Mouse (Mus musculus) embryonic facial prominence, embryonic 12.5 days (tissue): ENCODE results near the gene Ireb2. TPM values are rescaled to one million over a fixed set of nuclear protein-coding genes. Genes with fewer than 3 reads are reported as not detected.
"Not testable (repeated sequence)": the region's sequence is repeated elsewhere in the genome, so short reads cannot be mapped to it uniquely, and the experiment has no call there.

Experiments used
- ATAC-seq: fragments of 200-750 bp; cut with Nextera tagmentation; 2 replicates; pipeline ENCODE4 v1.8.0; 2017; ENCODE audit not compliant: insufficient number of reproducible peaks, insufficient read depth, low FRiP score, low TSS enrichment
- H3K27ac ChIP-seq: fragments of 300-500 bp; sonication (generic); 2 replicates; pipeline ENCODE4 v1.5.1; 2016; ENCODE audit warnings: mild to moderate bottlenecking
- H3K27me3 ChIP-seq: fragments of 300-500 bp; sonication (generic); 2 replicates; pipeline ENCODE4 v1.6.1; 2016; ENCODE audit warnings: mild to moderate bottlenecking, moderate library complexity
- H3K36me3 ChIP-seq: fragments of 300-500 bp; sonication (generic); 2 replicates; pipeline ENCODE4 v1.6.1; 2016; ENCODE audit warnings: mild to moderate bottlenecking
- H3K4me1 ChIP-seq: fragments of 300-500 bp; sonication (generic); 2 replicates; pipeline ENCODE4 v1.6.1; 2016
- H3K4me2 ChIP-seq: fragments of 300-500 bp; sonication (generic); replicated peaks from 2 replicates; pipeline ENCODE4 v1.6.1; 2016; ENCODE audit warnings: mild to moderate bottlenecking, moderate library complexity
- H3K4me3 ChIP-seq: fragments of 300-500 bp; sonication (generic); 2 replicates; pipeline ENCODE4 v1.5.1; 2016; ENCODE audit warnings: mild to moderate bottlenecking
- H3K9ac ChIP-seq: fragments of 300-500 bp; sonication (generic); 2 replicates; pipeline ENCODE4 v1.6.1; 2016; ENCODE audit warnings: mild to moderate bottlenecking, moderate library complexity
- H3K9me3 ChIP-seq: fragments of 300-500 bp; sonication (generic); 2 replicates; pipeline ENCODE4 v1.6.1; 2016; ENCODE audit warnings: mild to moderate bottlenecking, moderate library complexity
- WGBS: fragments of 180-500 bp; shearing (Covaris S2); methylation state at CpG from one replicate; pipeline ENCODE4 v1.1.7; 2016; 5-methylcytosine and 5-hydroxymethylcytosine counted together
- polyA plus RNA-seq: library from polyadenylated mRNA; unstranded; fragments of >200 nt; fragmentation: Nextera tagmentation; extraction: Ambion mirVana; gene quantifications from 2 replicates; pipeline ENCODE4 v1.2.1, GENCODE M21; 2016

The Ireb2 gene
- polyA plus RNA-seq, result 50.0 and 50.7 TPM in 2 replicates

DNA sequence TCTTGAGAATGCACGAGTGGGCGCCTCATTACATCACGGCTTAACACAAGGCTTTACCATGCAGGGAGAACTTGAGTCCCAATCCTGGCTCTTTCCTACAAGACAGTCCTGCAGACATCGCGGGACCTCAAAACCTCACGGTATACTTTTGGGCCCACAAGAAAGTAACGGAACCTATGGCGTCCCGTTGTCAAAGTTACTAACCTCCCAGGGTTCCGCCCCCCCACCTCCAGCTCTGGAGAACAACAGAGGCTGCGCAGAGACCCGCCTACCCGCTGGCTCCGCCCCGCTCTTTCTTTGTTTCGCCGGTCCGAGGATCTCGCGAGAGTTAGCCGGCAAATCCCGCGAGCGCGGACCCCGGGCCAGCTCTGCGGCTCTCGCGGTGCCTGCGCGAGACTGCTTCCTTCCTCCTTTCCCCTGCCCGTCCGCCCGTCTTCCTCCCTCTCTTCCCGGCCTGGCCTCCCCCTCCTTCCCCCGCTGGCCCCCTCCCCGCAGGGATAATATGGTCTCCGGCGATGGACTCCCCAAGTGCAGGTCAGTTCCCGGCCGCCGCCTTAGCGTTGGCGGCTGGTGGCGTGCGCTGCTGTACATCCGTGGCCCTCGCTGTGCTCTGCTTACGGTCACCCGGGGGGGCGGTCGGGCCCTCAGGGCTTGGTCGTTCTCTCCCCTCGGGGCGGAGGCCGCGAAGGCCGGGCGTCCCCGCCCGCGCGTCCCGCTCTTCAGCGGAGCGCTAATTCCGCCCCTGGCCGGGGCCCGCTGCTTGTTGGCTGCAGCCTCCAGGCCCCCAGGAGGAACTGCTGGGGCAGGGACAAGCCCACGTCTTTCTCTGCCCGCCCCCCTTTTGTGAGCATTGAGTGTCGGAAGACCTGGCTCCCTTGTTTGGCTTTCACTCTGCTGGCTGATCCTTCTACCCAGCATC lies at the start of gene Ireb2:
Ireb2 (plus strand) TSS at position 427 of the 919 bp plus-strand sequence.
- H3K4me3 ChIP-seq, result peak within 1 kb of the TSS; percentile 82
- H3K27me3 ChIP-seq, result no peaks in the 10 kb centered on the region
- H3K4me1 ChIP-seq, result peaks cover 5% of the 10 kb centered on the region
- peak within 1 kb of the TSS; percentile 66 for H3K4me2 ChIP-seq
- peak within 1 kb of the TSS; percentile 94 for H3K27ac ChIP-seq
- no peaks in the 10 kb centered on the region for H3K9me3 ChIP-seq
- peak; percentile 98 for ATAC-seq
- H3K36me3 ChIP-seq, result peaks cover 26% of the 10 kb centered on the region
- whole genome bisulfite sequencing, result under 1% methylated on average over 72 of the region's 72 CpGs
- H3K9ac ChIP-seq, result peak within 1 kb of the TSS; percentile 98

DNA sequence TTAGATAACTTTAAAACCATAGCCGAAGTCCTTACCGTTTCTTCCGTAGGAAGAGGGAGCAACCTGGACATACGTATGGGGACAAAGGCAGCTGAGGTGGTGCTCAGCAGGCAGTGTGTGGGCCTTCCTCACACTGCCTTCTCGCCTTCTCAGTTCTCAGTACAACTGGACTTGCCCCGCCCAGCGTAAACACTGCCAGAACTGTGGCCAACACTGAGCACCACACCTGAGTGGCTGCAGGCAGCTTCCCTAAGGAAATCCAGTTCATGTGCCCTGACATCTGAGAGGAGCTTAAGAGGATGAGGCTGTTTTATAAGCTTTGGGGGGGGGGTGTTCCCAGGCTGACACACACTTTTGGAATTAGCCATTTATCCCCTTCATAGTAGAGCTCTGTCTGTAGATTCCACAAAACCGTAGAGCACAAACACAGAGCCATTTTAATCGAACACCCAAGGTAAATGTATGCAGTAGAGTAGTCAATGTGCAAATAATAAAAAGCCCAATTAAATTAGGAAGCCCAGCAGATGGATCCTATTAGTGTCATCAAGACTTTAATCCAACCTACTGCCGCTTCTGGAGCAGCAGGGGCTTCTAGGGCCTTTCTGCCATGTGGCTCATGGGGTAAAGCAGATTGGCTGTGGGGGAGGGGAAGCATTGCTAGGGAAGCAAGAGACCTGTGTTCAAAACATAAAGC lies 46.9 kb upstream of the Ireb2 start:
- no peaks in the 10 kb centered on the region for H3K27me3 ChIP-seq
- no peaks in the 10 kb centered on the region for H3K36me3 ChIP-seq
- ATAC-seq, result peak; percentile 62
- H3K9ac ChIP-seq, result no peak overlapping the region
- peaks cover 29% of the 10 kb centered on the region for H3K4me1 ChIP-seq
- H3K4me3 ChIP-seq, result no peak overlapping the region
- H3K27ac ChIP-seq, result peak overlapping the region; percentile 46; the same call in 1 of the 2 replicates
- no peaks in the 10 kb centered on the region for H3K9me3 ChIP-seq
- WGBS, result 34% methylated on average over 10 of the region's 10 CpGs
- no peak overlapping the region for H3K4me2 ChIP-seq

DNA sequence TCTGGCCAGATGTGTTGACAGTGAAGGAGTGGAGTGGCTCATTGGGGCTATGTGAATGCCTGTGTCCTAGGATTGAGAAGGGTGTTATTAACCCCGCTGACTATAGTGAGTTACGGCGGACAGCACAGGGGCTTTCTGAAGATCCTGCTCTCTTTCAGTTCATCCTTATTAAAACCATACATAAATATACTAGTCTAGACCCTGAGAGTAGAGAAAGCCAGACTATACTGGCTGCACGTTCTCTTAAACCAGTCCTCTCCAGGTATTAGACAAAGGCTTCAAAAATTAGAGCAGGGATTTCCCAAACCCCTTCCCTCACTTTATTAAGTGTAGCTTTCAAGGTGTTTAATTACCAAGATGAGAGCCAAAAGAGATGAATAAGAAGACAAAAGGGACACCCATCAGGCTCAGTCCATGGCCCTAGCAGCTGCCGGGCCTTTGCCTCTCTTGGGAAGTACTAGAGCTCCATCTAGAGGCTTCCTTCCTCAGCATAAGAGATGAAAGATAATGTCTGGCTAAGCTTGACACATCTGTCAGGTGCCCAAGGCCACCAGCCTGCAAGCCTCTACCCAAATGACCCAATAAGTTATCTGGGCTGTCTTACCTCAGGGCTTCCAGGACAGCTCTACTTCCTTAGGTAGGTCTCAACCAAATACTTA lies 42.0 kb upstream of the Ireb2 start:
- H3K4me2 ChIP-seq, result no peak overlapping the region
- WGBS, result 44% methylated on average over 5 of the region's 5 CpGs
- H3K9me3 ChIP-seq, result no peaks in the 10 kb centered on the region
- H3K27me3 ChIP-seq, result no peaks in the 10 kb centered on the region
- no peaks in the 10 kb centered on the region for H3K36me3 ChIP-seq
- H3K4me3 ChIP-seq, result no peak overlapping the region
- peak; percentile 71 for ATAC-seq
- peaks cover 25% of the 10 kb centered on the region for H3K4me1 ChIP-seq
- no peak overlapping the region for H3K9ac ChIP-seq
- H3K27ac ChIP-seq, result no peak overlapping the region

DNA sequence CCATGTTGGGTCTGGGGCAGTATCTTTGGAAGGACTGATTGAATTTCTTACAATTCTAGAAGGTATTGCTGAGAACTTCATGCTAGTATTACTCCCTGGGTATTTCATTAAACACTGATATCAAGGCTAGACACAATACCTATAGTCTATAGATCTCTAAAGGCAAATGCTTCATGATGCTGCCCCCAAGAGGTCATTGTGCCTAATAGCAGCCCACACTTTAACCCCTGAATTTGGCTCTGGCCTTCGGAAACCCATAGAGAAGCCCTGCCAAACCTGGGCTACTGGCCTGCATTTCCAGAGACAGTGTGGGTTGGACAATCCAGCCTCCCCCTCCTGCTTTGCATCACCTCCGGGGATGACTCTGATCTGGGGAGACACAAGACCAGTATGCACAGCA lies 33.8 kb upstream of the Ireb2 start:
- Histone ChIP-seq H3K9me3 (no peaks in the 10 kb centered on the region), H3K4me3 (no peak overlapping the region), H3K36me3 (no peaks in the 10 kb centered on the region), H3K9ac (no peak overlapping the region), H3K27ac (no peak overlapping the region), H3K27me3 (no peaks in the 10 kb centered on the region), H3K4me2 (no peak overlapping the region), H3K4me1 (no peaks in the 10 kb centered on the region)
- 23% methylated on average over 2 of the region's 2 CpGs for WGBS
- ATAC-seq, result no peak

DNA sequence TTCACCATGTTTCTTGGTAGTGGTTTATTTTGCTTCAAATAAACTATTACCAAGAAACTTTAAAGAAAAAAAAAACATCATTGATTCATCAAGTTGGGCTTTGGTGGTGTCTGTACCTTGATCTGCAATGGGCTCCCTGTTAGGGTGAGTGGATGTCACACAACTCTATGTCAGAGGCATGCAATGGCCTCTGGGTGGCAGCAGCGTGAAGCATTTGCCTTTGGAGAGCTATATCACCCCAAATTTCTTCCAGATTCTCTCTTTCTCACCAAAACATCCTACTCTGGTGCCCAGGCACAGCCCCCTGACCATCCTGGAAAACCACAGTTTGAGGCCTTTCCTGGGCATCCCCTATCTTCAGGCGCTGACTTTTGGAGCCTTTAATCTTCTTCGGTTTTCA lies 33.0 kb upstream of the Ireb2 start:
- no peak overlapping the region for H3K4me3 ChIP-seq
- ATAC-seq, result no peak
- H3K27me3 ChIP-seq, result no peaks in the 10 kb centered on the region
- no peaks in the 10 kb centered on the region for H3K36me3 ChIP-seq
- H3K4me1 ChIP-seq, result no peaks in the 10 kb centered on the region
- H3K4me2 ChIP-seq, result no peak overlapping the region
- no peak overlapping the region for H3K27ac ChIP-seq
- 37% methylated on average over 3 of the region's 3 CpGs for WGBS
- no peak overlapping the region for H3K9ac ChIP-seq
- no peaks in the 10 kb centered on the region for H3K9me3 ChIP-seq

DNA sequence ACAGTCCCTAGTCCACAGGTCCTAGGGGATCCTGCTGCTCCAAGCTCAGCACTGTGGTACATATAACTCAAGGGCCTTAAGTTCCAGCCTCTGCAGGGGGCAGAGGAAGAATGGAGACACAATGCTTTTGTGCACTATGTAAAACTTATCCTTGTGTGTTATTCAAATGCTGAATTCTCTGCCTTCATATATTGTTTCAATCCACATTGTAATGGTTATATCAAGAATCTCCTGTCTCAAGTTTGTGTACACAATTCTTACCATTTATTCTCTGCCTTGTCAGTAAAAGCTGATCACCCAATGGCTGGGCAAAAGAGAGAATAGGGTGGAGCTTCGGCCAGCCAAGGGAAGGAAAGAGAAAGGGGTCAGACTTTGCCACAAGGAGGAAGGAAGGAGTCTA lies 29.8 kb upstream of the Ireb2 start:
- no peak overlapping the region for H3K4me3 ChIP-seq
- 65% methylated on average over 1 of the region's 1 CpGs for WGBS
- H3K27me3 ChIP-seq, result no peaks in the 10 kb centered on the region
- no peaks in the 10 kb centered on the region for H3K36me3 ChIP-seq
- ATAC-seq, result no peak
- no peaks in the 10 kb centered on the region for H3K9me3 ChIP-seq
- no peak overlapping the region for H3K4me2 ChIP-seq
- H3K4me1 ChIP-seq, result no peaks in the 10 kb centered on the region
- H3K9ac ChIP-seq, result no peak overlapping the region
- no peak overlapping the region for H3K27ac ChIP-seq

DNA sequence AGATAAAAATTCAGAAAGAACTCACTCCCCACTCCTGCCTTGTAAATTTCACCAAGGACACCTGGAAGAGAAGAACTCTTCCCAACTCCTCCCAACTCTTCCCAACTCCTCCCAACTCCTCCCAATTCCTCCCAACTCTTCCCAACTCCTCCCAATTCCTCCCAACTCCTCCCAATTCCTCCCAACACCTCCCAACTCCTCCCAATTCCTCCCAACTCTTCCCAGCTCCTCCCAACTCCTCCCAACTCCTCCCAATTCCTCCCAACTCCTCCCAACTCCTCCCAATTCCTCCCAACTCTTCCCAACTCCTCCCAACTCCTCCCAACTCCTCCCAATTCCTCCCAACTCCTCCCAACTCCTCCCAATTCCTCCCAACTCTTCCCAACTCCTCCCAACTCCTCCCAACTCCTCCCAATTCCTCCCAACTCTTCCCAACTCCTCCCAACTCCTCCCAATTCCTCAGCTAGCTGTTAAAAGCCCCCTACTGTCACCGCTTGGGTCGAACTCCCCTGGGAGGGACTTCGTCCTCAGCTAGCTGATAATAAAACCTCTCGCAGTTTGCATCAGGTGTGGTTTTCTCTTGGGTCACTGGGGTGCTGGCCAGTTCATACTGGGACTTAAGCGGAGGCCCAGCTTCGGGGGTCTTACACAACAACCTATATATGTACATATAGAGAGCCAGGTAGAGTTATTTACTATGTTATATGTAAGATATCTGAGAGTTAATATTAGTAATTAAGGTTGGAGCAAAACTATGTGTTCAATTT lies 27.5 kb upstream of the Ireb2 start:
- H3K9me3 ChIP-seq, H3K27me3 ChIP-seq, H3K4me2 ChIP-seq, H3K9ac ChIP-seq, ATAC-seq, H3K4me3 ChIP-seq, H3K27ac ChIP-seq, H3K4me1 ChIP-seq, H3K36me3 ChIP-seq: not testable (repeated sequence)
- 82% methylated on average over 6 of the region's 6 CpGs for WGBS

DNA sequence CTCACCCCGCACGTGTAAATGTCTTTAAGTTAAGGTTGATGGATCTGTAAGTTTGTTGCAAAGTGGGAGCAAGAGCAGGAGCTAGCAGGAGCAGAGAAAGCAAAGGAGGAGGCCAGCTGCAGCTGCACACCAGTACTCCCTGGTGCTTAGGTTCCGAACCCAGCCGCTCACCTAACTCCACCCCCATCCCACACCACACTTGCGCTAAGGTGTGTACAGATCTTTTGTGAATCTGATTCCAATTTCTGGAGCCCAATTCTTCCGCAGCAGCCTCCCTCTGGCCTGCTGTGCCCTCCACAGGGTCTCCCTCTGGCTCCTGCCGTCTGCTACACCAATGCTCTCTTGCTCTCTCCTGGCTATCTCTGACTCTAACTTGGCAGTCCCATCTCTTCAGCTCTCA lies 25.8 kb upstream of the Ireb2 start:
- Histone ChIP-seq H3K27ac (no peak overlapping the region), H3K4me3 (no peak overlapping the region), H3K36me3 (no peaks in the 10 kb centered on the region), H3K4me1 (no peaks in the 10 kb centered on the region), H3K27me3 (no peaks in the 10 kb centered on the region), H3K9me3 (no peaks in the 10 kb centered on the region), H3K9ac (no peak overlapping the region), H3K4me2 (no peak overlapping the region)
- 56% methylated on average over 7 of the region's 7 CpGs for WGBS
- no peak for ATAC-seq

DNA sequence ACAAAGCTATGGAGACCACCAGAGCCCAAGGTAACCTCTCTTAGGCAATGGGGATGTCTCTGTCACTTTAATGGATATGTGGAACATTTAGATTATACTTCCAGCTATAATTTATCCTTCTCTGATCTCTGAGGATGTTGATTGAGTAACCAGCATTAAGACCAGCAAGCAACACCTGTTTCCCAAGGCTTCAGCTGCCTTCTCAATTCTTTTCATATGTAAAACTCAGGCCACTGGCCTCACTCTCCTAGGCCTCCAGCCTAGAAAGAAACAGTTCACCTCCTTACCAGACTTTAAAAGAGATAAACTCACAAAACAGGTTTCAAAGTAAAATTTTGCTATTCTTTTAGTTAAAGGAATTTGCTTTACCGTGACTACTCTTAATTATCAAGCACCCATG lies 23.4 kb upstream of the Ireb2 start:
- no peak for ATAC-seq
- Histone ChIP-seq H3K36me3 (no peaks in the 10 kb centered on the region), H3K27me3 (no peaks in the 10 kb centered on the region), H3K4me3 (no peak overlapping the region), H3K4me2 (no peak overlapping the region), H3K27ac (no peak overlapping the region), H3K4me1 (no peaks in the 10 kb centered on the region), H3K9me3 (no peaks in the 10 kb centered on the region), H3K9ac (no peak overlapping the region)
- 79% methylated on average over 1 of the region's 1 CpGs for WGBS

DNA sequence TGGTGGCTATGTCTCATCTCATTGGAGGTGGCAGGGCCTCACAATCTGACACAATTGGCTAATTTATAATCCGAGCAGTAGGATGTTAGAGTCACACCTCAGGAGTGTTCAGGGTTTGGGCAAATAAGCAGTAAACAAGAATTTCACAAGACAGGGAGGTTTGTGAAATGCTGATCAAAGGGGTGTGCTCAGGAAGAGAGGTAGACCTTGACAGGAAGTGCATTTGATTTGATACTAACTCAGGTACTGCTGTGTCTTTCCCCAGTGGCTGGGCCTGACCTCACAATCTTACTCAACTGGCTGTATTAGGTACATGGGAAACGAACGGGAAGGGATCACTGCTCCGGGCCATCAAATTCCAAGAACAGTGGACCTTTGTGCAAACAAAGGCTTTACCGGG lies 21.3 kb upstream of the Ireb2 start:
- H3K27ac ChIP-seq, result no peak overlapping the region
- no peaks in the 10 kb centered on the region for H3K4me1 ChIP-seq
- H3K36me3 ChIP-seq, result no peaks in the 10 kb centered on the region
- no peak overlapping the region for H3K9ac ChIP-seq
- H3K4me3 ChIP-seq, result no peak overlapping the region
- ATAC-seq, result no peak
- no peaks in the 10 kb centered on the region for H3K9me3 ChIP-seq
- 68% methylated on average over 5 of the region's 5 CpGs for WGBS
- no peak overlapping the region for H3K4me2 ChIP-seq
- H3K27me3 ChIP-seq, result no peaks in the 10 kb centered on the region

DNA sequence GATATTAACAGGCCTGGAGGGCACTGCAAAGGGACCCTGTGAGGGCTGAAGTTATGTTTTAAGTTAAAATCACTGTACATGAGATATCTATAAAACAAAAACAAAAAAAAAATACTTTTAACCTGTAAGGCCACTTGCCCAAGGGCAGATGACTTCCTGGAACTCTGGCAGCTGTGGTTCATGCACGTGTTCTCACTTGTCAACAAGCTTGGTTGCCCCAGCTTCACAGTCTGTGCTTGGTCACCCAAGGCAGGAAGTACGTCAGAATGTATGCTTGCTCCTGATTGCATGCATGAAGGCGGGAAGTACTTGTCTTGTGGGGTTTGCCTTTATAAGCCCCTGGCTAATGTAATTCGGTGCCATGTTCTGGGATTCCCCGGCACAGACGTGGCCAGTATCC lies 19.7 kb upstream of the Ireb2 start:
- no peak for ATAC-seq
- H3K36me3 ChIP-seq, result no peaks in the 10 kb centered on the region
- no peaks in the 10 kb centered on the region for H3K4me1 ChIP-seq
- no peak overlapping the region for H3K4me2 ChIP-seq
- H3K27me3 ChIP-seq, result no peaks in the 10 kb centered on the region
- no peak overlapping the region for H3K4me3 ChIP-seq
- 66% methylated on average over 6 of the region's 6 CpGs for WGBS
- no peaks in the 10 kb centered on the region for H3K9me3 ChIP-seq
- H3K9ac ChIP-seq, result no peak overlapping the region
- H3K27ac ChIP-seq, result no peak overlapping the region
